Mouse (Mus musculus): ENCODE results near the gene Ddo.

DNA sequence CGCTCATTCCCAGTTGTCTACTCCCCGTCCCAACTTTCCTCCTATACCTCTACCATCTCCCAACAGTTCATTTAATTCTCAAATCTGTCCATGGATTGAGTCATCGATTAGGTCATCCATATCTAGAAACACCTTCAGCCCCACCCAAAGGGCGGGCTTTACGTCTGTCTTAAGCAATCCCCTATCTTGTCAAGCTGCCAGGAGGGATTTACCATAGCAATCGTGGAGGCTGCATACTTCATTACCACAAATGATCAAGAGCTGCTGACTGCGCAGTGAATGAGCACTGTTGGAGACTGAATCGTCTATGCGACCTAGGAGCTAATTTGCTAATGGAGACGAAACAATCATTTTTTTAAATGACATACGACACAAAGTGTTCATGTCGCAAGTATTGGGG lies 19.0 kb downstream of the Ddo start:
- TF ChIP-seq CTCF (IDR thresholded peaks at IDR 0.05; ENCODE audit: extremely low read depth, insufficient read length, insufficient replicate concordance, low read depth, low read length) (no peak), POLR2A (IDR thresholded peaks at IDR 0.05; ENCODE audit: low read depth, low read length) (no peak)
